Mouse (Mus musculus): ENCODE measurements at regions not wholly inside any gene's neighbourhood (a gene's known extent, or its start where the extent isn't known, plus 50 kb on each side); places are given as distances from the start of the nearest gene placed in this dataset.

- H3K4me2 ChIP-seq (ENCODE audit: low read depth): no peak overlapping the region
- H3ac ChIP-seq (ENCODE audit: control insufficient read depth, insufficient read length): no peak overlapping the region
- H3K27me3 ChIP-seq (ENCODE audit: control insufficient read depth, insufficient read depth, insufficient read length): no peaks in the 10 kb centered on the region
- no peaks in the 10 kb centered on the region for H3K36me3 ChIP-seq (ENCODE audit: control insufficient read depth, insufficient read depth)
- TF ChIP-seq MYOG (IDR thresholded peaks at IDR 0.05; ENCODE audit: control insufficient read depth in 1 of 3, insufficient read depth in 1 of 3, insufficient read length in 2 of 3, low read depth in 2 of 3) (no peak), POLR2AphosphoS2 (IDR thresholded peaks at IDR 0.05; ENCODE audit: insufficient read length, low read depth) (no peak), E2F4 (IDR thresholded peaks at IDR 0.05; ENCODE audit: insufficient read depth) (no peak), MYOD1 (IDR thresholded peaks at IDR 0.05; ENCODE audit: control insufficient read depth in 1 of 3, insufficient read length in 2 of 3, low read depth in 2 of 3) (no peak), TCF12 (IDR thresholded peaks at IDR 0.05; ENCODE audit: insufficient read depth, poor library complexity, severe bottlenecking) (no peak), POLR2A (IDR thresholded peaks at IDR 0.05; ENCODE audit: insufficient read length, low read depth) (no peak), TCF3 (IDR thresholded peaks at IDR 0.05; ENCODE audit: insufficient read length, low read depth) (no peak), USF1 (IDR thresholded peaks at IDR 0.05; ENCODE audit: low read depth) (no peak), MAX (IDR thresholded peaks at IDR 0.05; ENCODE audit: low read depth) (no peak), SRF (IDR thresholded peaks at IDR 0.05; ENCODE audit: control insufficient read depth, insufficient read length, low read depth) (no peak), CEBPB (IDR thresholded peaks at IDR 0.05; ENCODE audit: insufficient read depth, poor library complexity, severe bottlenecking) (no peak), REST (IDR thresholded peaks at IDR 0.05; ENCODE audit: insufficient read depth, insufficient read length) (no peak)
- H3K4me3 ChIP-seq: no peak overlapping the region
- no peaks in the 10 kb centered on the region for H3K79me2 ChIP-seq (ENCODE audit: control insufficient read depth, insufficient read depth)
Measured at GRCm38 (mm10) chr4:71537971-71538370, 219.8 kb downstream of the Gm11232 start.

- Histone ChIP-seq H3K27me3 (ENCODE audit: control insufficient read depth, insufficient read depth, insufficient read length) (no peaks in the 10 kb centered on the region), H3K36me3 (ENCODE audit: control insufficient read depth, insufficient read depth) (no peaks in the 10 kb centered on the region), H3K4me2 (ENCODE audit: low read depth) (no peak overlapping the region), H3ac (ENCODE audit: control insufficient read depth, insufficient read length) (no peak overlapping the region), H3K4me3 (no peak overlapping the region), H3K79me2 (ENCODE audit: control insufficient read depth, insufficient read depth) (no peaks in the 10 kb centered on the region)
- TF ChIP-seq POLR2A (IDR thresholded peaks at IDR 0.05; ENCODE audit: insufficient read length, low read depth) (no peak), TCF12 (IDR thresholded peaks at IDR 0.05; ENCODE audit: insufficient read depth, poor library complexity, severe bottlenecking) (no peak), REST (IDR thresholded peaks at IDR 0.05; ENCODE audit: insufficient read depth, insufficient read length) (no peak), TCF3 (IDR thresholded peaks at IDR 0.05; ENCODE audit: insufficient read length, low read depth) (no peak), POLR2AphosphoS2 (IDR thresholded peaks at IDR 0.05; ENCODE audit: insufficient read length, low read depth) (no peak), CEBPB (IDR thresholded peaks at IDR 0.05; ENCODE audit: insufficient read depth, poor library complexity, severe bottlenecking) (no peak), MYOD1 (IDR thresholded peaks at IDR 0.05; ENCODE audit: control insufficient read depth in 1 of 3, insufficient read length in 2 of 3, low read depth in 2 of 3) (no peak), MAX (IDR thresholded peaks at IDR 0.05; ENCODE audit: low read depth) (no peak)
Measured at GRCm38 (mm10) chr4:71524255-71524970, 233.4 kb downstream of the Gm11232 start.

GRCm38 (mm10) chr4:71520751-71521150 lies 237.0 kb downstream of the Gm11232 start:
- H3K79me2 ChIP-seq (ENCODE audit: control insufficient read depth, insufficient read depth): no peaks in the 10 kb centered on the region
- H3K4me3 ChIP-seq: no peak overlapping the region
- no peak overlapping the region for H3ac ChIP-seq (ENCODE audit: control insufficient read depth, insufficient read length)
- H3K4me2 ChIP-seq (ENCODE audit: low read depth): no peak overlapping the region
- H3K27me3 ChIP-seq (ENCODE audit: control insufficient read depth, insufficient read depth, insufficient read length): no peaks in the 10 kb centered on the region
- H3K36me3 ChIP-seq (ENCODE audit: control insufficient read depth, insufficient read depth): no peaks in the 10 kb centered on the region
- no peak for TF ChIP-seq TCF3 (IDR thresholded peaks at IDR 0.05; ENCODE audit: insufficient read length, low read depth)
- TF ChIP-seq E2F4 (IDR thresholded peaks at IDR 0.05; ENCODE audit: insufficient read depth): no peak
- no peak for TF ChIP-seq MYOD1 (IDR thresholded peaks at IDR 0.05; ENCODE audit: control insufficient read depth in 1 of 3, insufficient read length in 2 of 3, low read depth in 2 of 3)
- no peak for TF ChIP-seq SRF (IDR thresholded peaks at IDR 0.05; ENCODE audit: control insufficient read depth, insufficient read length, low read depth)
- TF ChIP-seq MAX (IDR thresholded peaks at IDR 0.05; ENCODE audit: low read depth): no peak
- no peak for TF ChIP-seq POLR2AphosphoS2 (IDR thresholded peaks at IDR 0.05; ENCODE audit: insufficient read length, low read depth)
- TF ChIP-seq USF1 (IDR thresholded peaks at IDR 0.05; ENCODE audit: low read depth): no peak
- no peak for TF ChIP-seq POLR2A (IDR thresholded peaks at IDR 0.05; ENCODE audit: insufficient read length, low read depth)
- no peak for TF ChIP-seq TCF12 (IDR thresholded peaks at IDR 0.05; ENCODE audit: insufficient read depth, poor library complexity, severe bottlenecking)
- no peak for TF ChIP-seq REST (IDR thresholded peaks at IDR 0.05; ENCODE audit: insufficient read depth, insufficient read length)
- TF ChIP-seq MYOG (IDR thresholded peaks at IDR 0.05; ENCODE audit: control insufficient read depth in 1 of 3, insufficient read depth in 1 of 3, insufficient read length in 2 of 3, low read depth in 2 of 3): no peak
- TF ChIP-seq CEBPB (IDR thresholded peaks at IDR 0.05; ENCODE audit: insufficient read depth, poor library complexity, severe bottlenecking): no peak

GRCm38 (mm10) chr4:71517921-71518404 lies 239.8 kb downstream of the Gm11232 start:
- TF ChIP-seq E2F4 (IDR thresholded peaks at IDR 0.05; ENCODE audit: insufficient read depth) (no peak), TCF3 (IDR thresholded peaks at IDR 0.05; ENCODE audit: insufficient read length, low read depth) (no peak), MYOG (IDR thresholded peaks at IDR 0.05; ENCODE audit: control insufficient read depth in 1 of 3, insufficient read depth in 1 of 3, insufficient read length in 2 of 3, low read depth in 2 of 3) (no peak), CEBPB (IDR thresholded peaks at IDR 0.05; ENCODE audit: insufficient read depth, poor library complexity, severe bottlenecking) (no peak), MAX (IDR thresholded peaks at IDR 0.05; ENCODE audit: low read depth) (no peak), POLR2A (IDR thresholded peaks at IDR 0.05; ENCODE audit: insufficient read length, low read depth) (no peak)
- Histone ChIP-seq H3K4me2 (ENCODE audit: low read depth) (no peak overlapping the region), H3ac (ENCODE audit: control insufficient read depth, insufficient read length) (no peak overlapping the region), H3K36me3 (ENCODE audit: control insufficient read depth, insufficient read depth) (no peaks in the 10 kb centered on the region), H3K4me3 (no peak overlapping the region), H3K27me3 (ENCODE audit: control insufficient read depth, insufficient read depth, insufficient read length) (no peaks in the 10 kb centered on the region), H3K79me2 (ENCODE audit: control insufficient read depth, insufficient read depth) (no peaks in the 10 kb centered on the region)

Data from myocyte (in vitro differentiated cells).